Mouse (Mus musculus): ENCODE measurements around the gene Pkm. TPM values are rescaled to one million over a fixed set of nuclear protein-coding genes. Genes with fewer than 3 reads are reported as not detected.

Pkm gene
- polyA plus RNA-seq, 1 experiment: 351 TPM

DNA sequence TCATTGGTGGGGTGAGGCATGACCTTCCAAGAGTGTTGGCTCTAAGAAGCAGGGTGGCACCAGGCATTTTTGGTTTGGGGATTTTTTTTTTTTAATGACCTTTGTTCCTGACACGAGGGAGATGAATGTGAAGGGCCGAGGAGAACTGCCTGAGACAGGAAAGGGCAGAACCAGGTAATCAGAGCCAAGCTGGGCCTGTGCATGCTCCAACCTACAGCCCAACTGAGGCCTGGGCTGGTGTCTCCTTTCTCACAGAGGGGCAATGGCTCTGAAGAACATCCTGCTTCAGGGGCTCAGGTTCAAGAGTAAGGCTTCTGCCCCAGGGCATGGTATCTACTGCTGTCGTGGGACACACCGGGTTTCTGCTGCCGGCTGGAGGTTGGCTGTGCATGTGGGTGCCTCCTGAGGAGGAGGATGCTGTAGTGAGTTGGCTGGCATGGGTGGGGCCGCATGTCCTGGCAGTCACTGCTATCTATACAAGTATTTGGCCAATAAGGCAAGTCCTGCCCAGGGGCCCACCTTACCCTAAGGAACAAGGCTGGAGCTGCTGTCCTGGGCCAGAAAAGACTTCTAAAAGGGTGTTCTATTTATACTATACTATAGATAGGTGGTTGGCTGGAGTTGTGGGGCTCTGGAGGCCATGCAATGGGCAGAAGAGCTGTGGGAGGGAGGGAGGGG is 5.3 kb downstream of the Pkm start:
- 50% methylated on average over 6 of the region's 6 CpGs for WGBS
- Histone ChIP-seq H3K27ac (ENCODE audit: control insufficient read depth, insufficient read depth, low read depth, low read length, poor library complexity) (no peak overlapping the region), H3K4me3 (replicated peaks; ENCODE audit: control insufficient read depth, low read depth, low read length) (no peak overlapping the region), H3K4me1 (ENCODE audit: control insufficient read depth, insufficient read depth, low read length) (peaks cover 4% of the 10 kb centered on the region; the same call in 1 of the 2 replicates)
- no peak for TF ChIP-seq POLR2A (IDR thresholded peaks at IDR 0.05; ENCODE audit: borderline replicate concordance, control insufficient read depth, low read depth, low read length)

GRCm38 (mm10) chr9:59663226-59663625 is 7.1 kb downstream of the Pkm start:
- TF ChIP-seq POLR2A (IDR thresholded peaks at IDR 0.05; ENCODE audit: borderline replicate concordance, control insufficient read depth, low read depth, low read length) (no peak), CTCF (IDR thresholded peaks at IDR 0.05; ENCODE audit: control insufficient read depth, insufficient read depth, low read length) (no peak)
- Histone ChIP-seq H3K4me3 (replicated peaks; ENCODE audit: control insufficient read depth, low read depth, low read length) (no peak overlapping the region), H3K27ac (ENCODE audit: control insufficient read depth, insufficient read depth, low read depth, low read length, poor library complexity) (no peak overlapping the region), H3K4me1 (ENCODE audit: control insufficient read depth, insufficient read depth, low read length) (peaks cover 4% of the 10 kb centered on the region; the same call in 1 of the 2 replicates)
- WGBS: 86% methylated on average over 7 of the region's 7 CpGs

GRCm38 (mm10) chr9:59663957-59664356 is 7.8 kb downstream of the Pkm start:
- Histone ChIP-seq H3K27ac (ENCODE audit: control insufficient read depth, insufficient read depth, low read depth, low read length, poor library complexity) (no peak overlapping the region), H3K4me1 (ENCODE audit: control insufficient read depth, insufficient read depth, low read length) (peaks cover 4% of the 10 kb centered on the region; the same call in 1 of the 2 replicates), H3K4me3 (replicated peaks; ENCODE audit: control insufficient read depth, low read depth, low read length) (no peak overlapping the region)
- WGBS: 81% methylated on average over 3 of the region's 3 CpGs
- TF ChIP-seq POLR2A (IDR thresholded peaks at IDR 0.05; ENCODE audit: borderline replicate concordance, control insufficient read depth, low read depth, low read length) (no peak), CTCF (IDR thresholded peaks at IDR 0.05; ENCODE audit: control insufficient read depth, insufficient read depth, low read length) (no peak)

DNA sequence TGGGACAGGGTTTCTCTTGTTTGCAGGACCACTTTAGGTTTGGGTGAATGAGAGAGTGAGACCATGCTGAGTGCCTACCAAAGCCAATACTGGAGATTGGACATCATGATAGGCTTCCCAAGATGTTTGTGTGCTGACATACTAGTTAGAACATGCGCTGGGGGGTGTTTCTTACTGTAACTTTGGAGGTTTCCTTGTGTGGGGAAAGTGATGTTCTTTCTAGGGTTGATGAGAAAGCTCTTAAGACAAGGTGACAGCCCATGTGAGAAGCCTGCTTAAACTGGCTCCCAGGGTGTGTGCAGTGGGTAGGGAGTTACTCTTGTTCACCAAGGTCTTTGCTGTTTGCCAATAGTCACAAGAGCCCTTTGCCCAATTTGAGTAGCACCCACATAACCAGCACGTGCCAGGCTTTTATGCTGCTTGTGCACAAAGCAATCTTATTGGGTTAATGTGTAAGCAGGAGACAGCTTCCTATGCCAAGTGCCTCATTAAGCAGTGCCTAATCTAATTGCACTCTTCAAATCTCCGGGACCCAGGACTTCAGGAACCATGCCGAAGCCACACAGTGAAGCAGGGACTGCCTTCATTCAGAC is 8.6 kb downstream of the Pkm start:
- TF ChIP-seq POLR2A (IDR thresholded peaks at IDR 0.05; ENCODE audit: borderline replicate concordance, control insufficient read depth, low read depth, low read length) (no peak), CTCF (IDR thresholded peaks at IDR 0.05; ENCODE audit: control insufficient read depth, insufficient read depth, low read length) (no peak)

GRCm38 (mm10) chr9:59666016-59666415 is 9.8 kb downstream of the Pkm start:
- peaks cover under 1% of the 10 kb centered on the region; the same call in 1 of the 2 replicates for H3K4me1 ChIP-seq (ENCODE audit: control insufficient read depth, insufficient read depth, low read length)
- H3K27ac ChIP-seq (ENCODE audit: control insufficient read depth, insufficient read depth, low read depth, low read length, poor library complexity): no peak overlapping the region
- TF ChIP-seq CTCF (IDR thresholded peaks at IDR 0.05; ENCODE audit: control insufficient read depth, insufficient read depth, low read length): no peak
- WGBS: 81% methylated on average over 8 of the region's 8 CpGs
- H3K4me3 ChIP-seq (replicated peaks; ENCODE audit: control insufficient read depth, low read depth, low read length): no peak overlapping the region

More for the DNA sequence above, 8.6 kb downstream of the Pkm start:
- H3K4me1 ChIP-seq (ENCODE audit: control insufficient read depth, insufficient read depth, low read length): peaks cover 2% of the 10 kb centered on the region; the same call in 1 of the 2 replicates
- 82% methylated on average over 4 of the region's 4 CpGs for WGBS
- no peak overlapping the region for H3K27ac ChIP-seq (ENCODE audit: control insufficient read depth, insufficient read depth, low read depth, low read length, poor library complexity)
- no peak overlapping the region for H3K4me3 ChIP-seq (replicated peaks; ENCODE audit: control insufficient read depth, low read depth, low read length)

DNA sequence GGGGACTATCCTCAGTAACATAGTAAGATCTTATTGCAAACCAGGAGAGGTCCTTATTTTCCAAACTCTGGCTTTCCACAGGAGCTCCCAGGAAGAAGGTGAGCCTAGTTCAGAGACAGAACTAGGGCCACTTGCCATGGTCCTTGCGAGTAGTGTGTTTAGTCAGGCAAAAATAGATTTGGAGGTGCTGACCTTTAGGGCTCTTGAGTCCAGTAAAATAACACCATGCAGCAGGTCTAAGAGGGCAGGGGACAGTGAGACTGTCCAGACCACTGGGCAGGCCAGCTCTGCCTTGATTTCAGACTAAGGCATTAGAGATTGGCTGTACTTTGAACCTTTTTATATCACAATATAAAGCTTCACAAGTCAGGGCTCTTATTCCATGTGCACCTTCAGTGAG is 10.6 kb downstream of the Pkm start:
- 78% methylated on average over 1 of the region's 1 CpGs for WGBS
- no peaks in the 10 kb centered on the region; the same call in 1 of the 2 replicates for H3K4me1 ChIP-seq (ENCODE audit: control insufficient read depth, insufficient read depth, low read length)

GRCm38 (mm10) chr9:59667250-59667649 is 11.1 kb downstream of the Pkm start:
- 42% methylated on average over 4 of the region's 4 CpGs for WGBS
- no peak overlapping the region for H3K27ac ChIP-seq (ENCODE audit: control insufficient read depth, insufficient read depth, low read depth, low read length, poor library complexity)
- TF ChIP-seq CTCF (IDR thresholded peaks at IDR 0.05; ENCODE audit: control insufficient read depth, insufficient read depth, low read length) (no peak), POLR2A (IDR thresholded peaks at IDR 0.05; ENCODE audit: borderline replicate concordance, control insufficient read depth, low read depth, low read length) (no peak)
- no peak overlapping the region for H3K4me3 ChIP-seq (replicated peaks; ENCODE audit: control insufficient read depth, low read depth, low read length)
- H3K4me1 ChIP-seq (ENCODE audit: control insufficient read depth, insufficient read depth, low read length): no peaks in the 10 kb centered on the region; the same call in 1 of the 2 replicates

More for the DNA sequence above, 10.6 kb downstream of the Pkm start:
- Histone ChIP-seq H3K4me3 (replicated peaks; ENCODE audit: control insufficient read depth, low read depth, low read length) (no peak overlapping the region), H3K27ac (ENCODE audit: control insufficient read depth, insufficient read depth, low read depth, low read length, poor library complexity) (no peak overlapping the region)
- TF ChIP-seq CTCF (IDR thresholded peaks at IDR 0.05; ENCODE audit: control insufficient read depth, insufficient read depth, low read length) (no peak), POLR2A (IDR thresholded peaks at IDR 0.05; ENCODE audit: borderline replicate concordance, control insufficient read depth, low read depth, low read length) (no peak)

DNA sequence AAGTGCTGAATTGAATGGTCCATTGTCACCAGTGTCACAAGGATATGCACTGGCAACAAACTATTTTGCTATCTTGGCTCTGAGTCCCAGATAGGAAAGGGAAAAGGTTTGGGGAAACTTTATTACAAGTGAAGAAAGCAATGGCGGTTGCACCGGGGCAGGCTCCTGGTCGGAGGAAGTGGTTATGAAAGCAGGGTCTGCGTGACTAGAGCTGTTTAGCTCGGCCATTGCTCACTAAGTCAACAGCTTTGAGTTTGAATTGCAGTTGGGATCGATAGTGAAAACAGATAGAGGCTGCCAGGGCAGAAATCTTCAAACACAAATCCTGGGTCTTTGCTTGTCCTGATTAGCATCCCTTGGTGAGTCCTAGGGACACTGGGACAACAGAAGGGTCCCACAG is 11.7 kb downstream of the Pkm start:
- H3K27ac ChIP-seq (ENCODE audit: control insufficient read depth, insufficient read depth, low read depth, low read length, poor library complexity): no peak overlapping the region
- H3K4me1 ChIP-seq (ENCODE audit: control insufficient read depth, insufficient read depth, low read length): no peaks in the 10 kb centered on the region; the same call in 1 of the 2 replicates
- H3K4me3 ChIP-seq (replicated peaks; ENCODE audit: control insufficient read depth, low read depth, low read length): no peak overlapping the region
- TF ChIP-seq POLR2A (IDR thresholded peaks at IDR 0.05; ENCODE audit: borderline replicate concordance, control insufficient read depth, low read depth, low read length): no peak
- 17% methylated on average over 6 of the region's 6 CpGs for WGBS

Measured in bone marrow, adult 2 months (tissue).